Mouse (Mus musculus) liver, embryonic 15.5 days (tissue): ENCODE measurements at regions not wholly inside any gene's neighbourhood (a gene's known extent, or its start where the extent isn't known, plus 50 kb on each side); places are given as distances from the start of the nearest gene placed in this dataset.

Experiments
- ATAC-seq: fragments of 200-750 bp; cut with Nextera tagmentation; 2 replicates; pipeline ENCODE4 v1.8.0; 2017; ENCODE audit warnings: moderate number of reproducible peaks, mild to moderate bottlenecking, moderate library complexity; ENCODE audit not compliant: insufficient read depth
- H3K27ac ChIP-seq: fragments of 300-500 bp; sonication (generic); replicated peaks from 2 replicates; pipeline ENCODE4 v1.5.1; 2015; ENCODE audit warnings: mild to moderate bottlenecking, inconsistent platforms
- H3K27me3 ChIP-seq: fragments of 300-500 bp; sonication (generic); 2 replicates; pipeline ENCODE4 v1.6.1; 2015; ENCODE audit warnings: mild to moderate bottlenecking, inconsistent platforms
- H3K36me3 ChIP-seq: fragments of 300-500 bp; sonication (generic); replicated peaks from 2 replicates; pipeline ENCODE4 v1.6.1; 2015; ENCODE audit warnings: moderate library complexity, mild to moderate bottlenecking, inconsistent platforms
- H3K4me1 ChIP-seq: fragments of 300-500 bp; sonication (generic); replicated peaks from 2 replicates; pipeline ENCODE4 v1.6.1; 2015; ENCODE audit warnings: inconsistent platforms
- H3K4me2 ChIP-seq: fragments of 300-500 bp; sonication (generic); 2 replicates; pipeline ENCODE4 v1.6.1; 2015; ENCODE audit warnings: moderate library complexity, mild to moderate bottlenecking, inconsistent platforms
- H3K4me3 ChIP-seq: fragments of 300-500 bp; sonication (generic); replicated peaks from 2 replicates; pipeline ENCODE4 v1.5.1; 2015; ENCODE audit warnings: mild to moderate bottlenecking, inconsistent platforms
- H3K9ac ChIP-seq: fragments of 300-500 bp; sonication (generic); 2 replicates; pipeline ENCODE4 v1.6.1; 2015; ENCODE audit warnings: moderate library complexity, mild to moderate bottlenecking, inconsistent platforms
- H3K9me3 ChIP-seq: fragments of 300-500 bp; sonication (generic); replicated peaks from 2 replicates; pipeline ENCODE4 v1.6.1; 2016; ENCODE audit warnings: inconsistent platforms
- WGBS: fragments of 180-500 bp; shearing (Covaris S2); methylation state at CpG from one replicate; pipeline ENCODE4 v1.1.7; 2015; ENCODE audit warnings: mixed read lengths; ENCODE audit not compliant: insufficient replicate concordance; 5-methylcytosine and 5-hydroxymethylcytosine counted together

- 75% methylated on average over 7 of the region's 7 CpGs for WGBS
Measured at GRCm38 (mm10) chr14:64511300-64511699, 407.2 kb downstream of the Prss52 start.

GRCm38 (mm10) chr14:64512726-64513125 is 408.6 kb downstream of the Prss52 start:
- Histone ChIP-seq H3K4me1 (0 out of 2 replicates have a peak, but pooled peaks cover 1% of the 10 kb centered on the region), H3K4me2 (no peak overlapping the region), H3K36me3 (no peaks in the 10 kb centered on the region), H3K9ac (no peak overlapping the region), H3K9me3 (no peaks in the 10 kb centered on the region), H3K27ac (no peak overlapping the region), H3K27me3 (no peaks in the 10 kb centered on the region), H3K4me3 (no peak overlapping the region)
- no peak for ATAC-seq
- WGBS: 57% methylated on average over 7 of the region's 7 CpGs

More at GRCm38 (mm10) chr14:64511300-64511699, 407.2 kb downstream of the Prss52 start:
- Histone ChIP-seq H3K4me2 (no peak overlapping the region), H3K9me3 (no peaks in the 10 kb centered on the region), H3K4me1 (no peaks in the 10 kb centered on the region), H3K9ac (no peak overlapping the region), H3K36me3 (no peaks in the 10 kb centered on the region), H3K4me3 (no peak overlapping the region), H3K27ac (no peak overlapping the region), H3K27me3 (no peaks in the 10 kb centered on the region)
- ATAC-seq: no peak

DNA sequence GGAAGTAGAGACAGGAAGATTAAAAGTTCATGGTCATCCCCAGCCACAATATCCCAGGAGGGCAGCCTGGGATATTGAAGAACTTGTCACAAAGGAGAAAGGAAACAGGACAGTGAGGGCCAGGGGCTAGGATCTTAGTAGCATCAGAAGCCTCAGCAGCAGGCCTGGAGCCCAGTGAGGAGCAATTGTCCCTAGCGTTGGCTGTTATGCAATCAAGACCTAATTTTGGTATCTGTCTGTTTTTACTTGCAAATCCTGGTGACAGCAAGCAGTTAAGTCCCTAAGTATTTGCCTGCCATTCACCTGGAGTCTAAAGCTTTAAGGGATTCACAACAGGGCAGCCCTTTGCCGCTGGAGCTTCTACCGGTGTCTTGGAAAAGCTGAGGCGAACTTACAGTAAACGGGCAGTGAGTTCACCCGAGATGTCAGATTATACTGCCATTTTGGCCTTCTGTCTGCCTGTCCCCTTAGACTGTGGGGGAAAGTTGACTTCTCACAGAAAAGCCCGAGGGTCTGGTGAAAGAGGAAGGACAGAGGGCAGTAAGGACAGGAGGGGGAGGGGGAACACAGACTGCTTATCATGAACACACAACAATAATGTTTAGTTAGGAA is 413.6 kb downstream of the Prss52 start:
- Histone ChIP-seq H3K4me2 (no peak overlapping the region), H3K4me1 (0 out of 2 replicates have a peak, but pooled peaks cover 8% of the 10 kb centered on the region), H3K9ac (no peak overlapping the region), H3K9me3 (no peaks in the 10 kb centered on the region), H3K27me3 (no peaks in the 10 kb centered on the region), H3K4me3 (no peak overlapping the region), H3K36me3 (no peaks in the 10 kb centered on the region), H3K27ac (no peak overlapping the region)
- no peak for ATAC-seq
- 34% methylated on average over 7 of the region's 7 CpGs for WGBS

DNA sequence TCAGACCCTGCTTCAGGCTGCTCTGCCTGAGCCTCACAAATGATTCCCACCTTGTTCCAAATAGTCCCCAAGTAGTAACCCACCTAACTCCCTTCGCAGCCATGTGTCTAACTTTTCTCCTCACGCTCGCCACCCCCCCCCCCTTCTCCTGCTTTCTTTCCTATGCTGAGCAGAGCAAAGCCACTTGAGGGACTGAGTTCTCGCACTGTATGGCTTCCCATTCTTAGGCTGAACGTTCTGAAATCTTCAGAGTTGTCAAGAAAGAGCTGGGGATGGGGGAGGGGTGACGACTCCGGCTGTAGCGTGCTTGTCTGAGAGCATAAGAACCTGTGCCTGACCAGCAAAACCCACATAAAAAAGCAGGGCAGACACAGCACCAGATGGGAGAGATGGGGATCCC is 420.6 kb downstream of the Prss52 start:
- Histone ChIP-seq H3K9me3 (no peaks in the 10 kb centered on the region), H3K4me3 (no peak overlapping the region), H3K36me3 (no peaks in the 10 kb centered on the region), H3K9ac (no peak overlapping the region), H3K4me1 (0 out of 2 replicates have a peak, but pooled peaks cover 4% of the 10 kb centered on the region), H3K4me2 (no peak overlapping the region), H3K27ac (no peak overlapping the region), H3K27me3 (no peaks in the 10 kb centered on the region)
- no peak for ATAC-seq
- 38% methylated on average over 8 of the region's 8 CpGs for WGBS

- Histone ChIP-seq H3K9ac (no peak overlapping the region), H3K27me3 (no peaks in the 10 kb centered on the region), H3K9me3 (no peaks in the 10 kb centered on the region), H3K36me3 (no peaks in the 10 kb centered on the region), H3K4me3 (no peak overlapping the region), H3K4me1 (0 out of 2 replicates have a peak, but pooled peaks cover 4% of the 10 kb centered on the region), H3K27ac (no peak overlapping the region), H3K4me2 (no peak overlapping the region)
- WGBS: 64% methylated on average over 10 of the region's 10 CpGs
- ATAC-seq: no peak
Measured at GRCm38 (mm10) chr14:64525302-64526078, 421.4 kb downstream of the Prss52 start.

DNA sequence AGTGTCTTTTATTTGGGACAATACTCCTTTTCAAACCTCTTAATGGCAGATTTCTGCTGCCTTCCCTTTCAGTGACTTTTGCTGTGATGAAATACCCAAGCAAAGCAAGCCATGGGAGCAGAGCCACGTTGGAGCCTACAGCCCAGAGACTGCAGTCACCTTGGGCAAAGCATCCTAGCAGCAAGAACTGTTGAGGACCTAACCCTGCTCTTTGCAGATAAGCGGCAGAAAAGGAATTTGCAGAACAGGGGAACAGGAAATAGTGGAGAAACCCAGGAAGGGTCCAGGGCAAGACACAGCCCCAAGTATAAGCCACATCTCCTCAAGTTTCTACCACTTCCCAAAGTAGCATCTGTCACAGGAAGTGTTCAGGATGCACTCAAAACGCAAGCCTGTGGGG is 426.5 kb downstream of the Prss52 start:
- H3K4me3 ChIP-seq: no peak overlapping the region
- H3K9me3 ChIP-seq: no peaks in the 10 kb centered on the region
- ATAC-seq: no peak
- H3K4me2 ChIP-seq: no peak overlapping the region
- H3K4me1 ChIP-seq: no peaks in the 10 kb centered on the region
- H3K36me3 ChIP-seq: no peaks in the 10 kb centered on the region
- no peaks in the 10 kb centered on the region for H3K27me3 ChIP-seq
- WGBS: 13% methylated on average over 3 of the region's 3 CpGs
- H3K27ac ChIP-seq: no peak overlapping the region
- no peak overlapping the region for H3K9ac ChIP-seq

DNA sequence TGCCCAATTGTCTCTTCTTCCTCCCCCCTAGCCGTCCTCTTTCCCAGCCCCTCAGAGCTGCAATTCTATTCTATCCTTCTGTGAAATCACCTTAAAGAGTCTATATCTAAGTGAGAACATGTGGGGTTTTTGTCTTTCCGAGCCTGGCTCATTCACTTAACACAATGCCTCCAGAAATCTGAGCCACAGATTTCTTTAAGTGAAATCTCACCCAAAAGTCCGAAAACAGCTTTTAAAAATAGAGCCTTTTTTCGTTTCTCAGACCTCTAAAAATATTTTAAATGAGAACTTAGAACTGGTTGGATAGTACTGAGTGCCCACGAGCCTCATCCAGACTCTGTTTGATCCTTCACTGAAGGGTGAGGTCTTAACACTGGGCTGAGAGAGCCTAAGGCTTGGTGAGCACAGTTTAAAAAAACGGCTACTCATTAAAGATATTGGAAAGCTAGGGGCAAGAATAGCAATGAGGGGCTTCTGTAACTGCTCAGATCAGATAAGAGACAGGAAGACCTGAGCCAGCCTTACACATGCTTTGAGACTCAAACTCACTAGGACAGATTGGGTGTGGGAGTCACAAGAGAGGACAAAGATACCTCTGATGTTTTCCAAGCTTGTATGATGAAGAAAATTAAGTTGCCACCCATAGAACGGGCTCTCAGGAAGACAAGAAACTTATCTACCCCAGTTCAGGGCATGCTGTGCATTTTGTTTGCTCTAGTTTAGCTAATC is 427.3 kb downstream of the Prss52 start:
- no peaks in the 10 kb centered on the region for H3K27me3 ChIP-seq
- no peak overlapping the region for H3K9ac ChIP-seq
- no peak overlapping the region for H3K4me3 ChIP-seq
- no peaks in the 10 kb centered on the region for H3K4me1 ChIP-seq
- H3K36me3 ChIP-seq: no peaks in the 10 kb centered on the region
- no peak for ATAC-seq
- no peak overlapping the region for H3K27ac ChIP-seq
- H3K4me2 ChIP-seq: no peak overlapping the region
- no peaks in the 10 kb centered on the region for H3K9me3 ChIP-seq
- 32% methylated on average over 7 of the region's 7 CpGs for WGBS

DNA sequence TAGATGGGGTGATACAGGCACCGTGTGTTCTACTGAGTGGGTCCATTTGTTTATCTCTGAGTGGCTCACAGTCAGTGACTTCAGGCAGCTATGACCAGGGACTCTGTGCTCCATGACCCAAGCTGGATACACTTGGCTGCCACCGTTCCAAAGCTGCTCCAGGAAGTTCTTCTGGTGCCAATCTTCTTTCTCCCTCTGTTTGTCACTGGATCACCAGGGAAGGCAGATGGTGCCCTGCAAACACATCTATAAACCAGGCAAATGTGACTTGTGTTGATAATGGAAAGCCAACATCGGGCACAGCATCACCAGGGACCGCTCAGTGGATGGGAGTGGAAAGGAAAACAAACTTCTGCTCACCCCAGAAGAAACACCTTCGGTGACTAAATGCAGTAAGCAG is 428.3 kb downstream of the Prss52 start:
- Histone ChIP-seq H3K9me3 (no peaks in the 10 kb centered on the region), H3K27me3 (no peaks in the 10 kb centered on the region), H3K9ac (no peak overlapping the region), H3K36me3 (no peaks in the 10 kb centered on the region), H3K4me3 (no peak overlapping the region), H3K27ac (no peak overlapping the region), H3K4me1 (no peaks in the 10 kb centered on the region), H3K4me2 (no peak overlapping the region)
- WGBS: 68% methylated on average over 5 of the region's 5 CpGs
- no peak for ATAC-seq

- H3K4me3 ChIP-seq: no peak overlapping the region
- H3K9ac ChIP-seq: no peak overlapping the region
- no peak for ATAC-seq
- no peaks in the 10 kb centered on the region for H3K27me3 ChIP-seq
- no peak overlapping the region for H3K27ac ChIP-seq
- H3K4me1 ChIP-seq: no peaks in the 10 kb centered on the region
- no peaks in the 10 kb centered on the region for H3K9me3 ChIP-seq
- H3K4me2 ChIP-seq: no peak overlapping the region
- no peaks in the 10 kb centered on the region for H3K36me3 ChIP-seq
- 46% methylated on average over 7 of the region's 7 CpGs for WGBS
Measured at GRCm38 (mm10) chr14:64533591-64534151, 429.6 kb downstream of the Prss52 start.

GRCm38 (mm10) chr14:64534194-64534593 is 430.1 kb downstream of the Prss52 start:
- H3K27me3 ChIP-seq: no peaks in the 10 kb centered on the region
- no peak for ATAC-seq
- no peaks in the 10 kb centered on the region for H3K4me1 ChIP-seq
- H3K4me3 ChIP-seq: no peak overlapping the region
- no peak overlapping the region for H3K9ac ChIP-seq
- no peak overlapping the region for H3K4me2 ChIP-seq
- 35% methylated on average over 4 of the region's 4 CpGs for WGBS
- H3K36me3 ChIP-seq: no peaks in the 10 kb centered on the region
- H3K9me3 ChIP-seq: no peaks in the 10 kb centered on the region
- no peak overlapping the region for H3K27ac ChIP-seq

DNA sequence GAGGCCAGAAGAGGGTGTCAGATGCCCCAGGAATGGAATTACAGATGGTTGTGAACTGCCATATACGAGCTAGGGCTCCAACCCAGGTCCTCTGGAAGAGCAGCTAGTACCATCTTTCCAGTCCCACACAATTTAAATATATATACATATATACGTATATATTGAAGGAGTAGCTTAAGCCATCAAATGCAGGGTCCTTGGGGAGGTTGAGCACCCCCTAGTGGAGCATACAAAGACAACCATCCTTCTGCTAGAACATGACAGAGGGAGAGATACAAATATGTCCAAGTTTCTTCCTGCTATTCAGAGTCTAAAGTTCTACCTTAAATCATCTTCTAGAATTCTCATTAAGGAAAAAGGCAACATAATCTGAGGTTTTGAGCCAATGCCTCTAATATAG is 435.4 kb downstream of the Prss52 start:
- Histone ChIP-seq H3K4me3 (no peak overlapping the region), H3K27me3 (no peaks in the 10 kb centered on the region), H3K4me1 (no peaks in the 10 kb centered on the region), H3K36me3 (no peaks in the 10 kb centered on the region), H3K9ac (no peak overlapping the region), H3K27ac (no peak overlapping the region), H3K9me3 (no peaks in the 10 kb centered on the region), H3K4me2 (no peak overlapping the region)
- no peak for ATAC-seq
- 41% methylated on average over 2 of the region's 2 CpGs for WGBS
